Mouse (Mus musculus) thymus, postnatal 10 days (tissue): ENCODE measurements around the gene Myom1.

Source experiments
- DNase-seq, 2 experiments: peaks; one replicate each; pipeline ENCODE4 v3.0.0; 2021; ENCODE audit warnings: low spot score in 2 of 2

The Myom1 gene

DNA sequence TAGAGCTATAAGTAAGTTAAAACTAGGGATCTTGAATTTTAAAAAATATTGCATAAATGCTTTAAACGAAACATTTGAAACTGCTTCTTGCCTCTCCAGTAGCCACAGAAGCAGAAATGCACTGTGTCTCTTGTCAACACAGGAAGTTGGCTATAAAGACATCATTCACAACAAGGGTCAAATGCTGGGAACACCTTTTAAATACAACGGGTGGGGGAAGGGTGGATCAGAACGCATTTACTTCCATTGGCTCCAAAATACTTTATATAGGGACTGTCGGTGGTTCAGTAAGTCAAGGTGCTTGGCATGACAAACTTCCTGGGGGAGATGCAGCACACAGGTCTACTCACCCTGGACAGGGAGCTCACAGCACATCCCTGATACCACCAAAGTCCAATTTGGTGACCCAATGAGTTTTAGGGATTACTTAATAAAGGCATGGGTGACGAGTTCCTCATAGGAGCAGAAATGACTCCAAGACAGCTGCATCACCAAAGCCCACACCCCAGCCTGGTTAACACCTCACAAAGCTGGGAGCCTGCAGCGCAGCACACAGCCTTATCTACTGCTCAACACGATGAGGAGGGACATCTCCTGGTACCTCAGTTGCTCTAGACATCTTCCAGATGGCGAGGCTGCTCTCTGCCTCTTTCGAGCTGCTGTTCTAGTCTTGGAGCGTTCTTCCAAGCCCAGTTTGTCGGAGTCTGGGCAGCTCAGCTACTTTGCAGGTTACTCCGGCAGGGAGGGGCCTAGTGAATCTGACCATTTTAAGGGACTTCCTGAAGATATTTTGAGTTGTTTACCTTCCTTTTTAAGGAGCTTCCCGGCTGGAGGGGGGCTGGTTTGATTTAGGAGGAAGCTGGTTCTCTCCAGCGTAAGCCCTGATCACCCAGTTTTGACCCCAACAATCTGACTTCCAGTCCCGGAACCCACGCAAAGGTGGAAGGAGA, 134.2 kb downstream of the Myom1 start:
- no peak for DNase-seq

DNA sequence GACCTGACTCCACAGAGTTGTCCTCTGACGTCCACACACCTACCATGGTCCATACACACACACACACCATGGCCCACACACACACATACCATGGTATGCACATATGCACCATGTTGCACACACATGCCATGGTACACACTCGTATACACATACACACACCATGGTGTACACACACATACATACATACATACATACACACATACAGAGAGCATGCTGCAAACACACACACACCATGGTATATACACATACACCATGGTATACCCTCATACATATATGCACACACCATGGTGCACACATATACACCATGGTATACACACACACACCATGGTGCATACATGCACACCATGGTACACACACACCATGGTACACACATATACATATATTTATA, 134.9 kb downstream of the Myom1 start:
- DNase-seq, result no peak

- DNase-seq, result no peak
Measured at GRCm38 (mm10) chr17:71142068-71142467, 139.6 kb downstream of the Myom1 start.

- no peak for DNase-seq
Measured at GRCm38 (mm10) chr17:71143155-71143554, 140.7 kb downstream of the Myom1 start.

- DNase-seq, result no peak
Measured at GRCm38 (mm10) chr17:71144322-71145116, 142.1 kb downstream of the Myom1 start.

GRCm38 (mm10) chr17:71145248-71145961, 143.0 kb downstream of the Myom1 start:
- DNase-seq, result no peak

GRCm38 (mm10) chr17:71153356-71153755, 150.9 kb downstream of the Myom1 start:
- DNase-seq, result no peak

GRCm38 (mm10) chr17:71155271-71155670, 152.8 kb downstream of the Myom1 start:
- no peak for DNase-seq

DNA sequence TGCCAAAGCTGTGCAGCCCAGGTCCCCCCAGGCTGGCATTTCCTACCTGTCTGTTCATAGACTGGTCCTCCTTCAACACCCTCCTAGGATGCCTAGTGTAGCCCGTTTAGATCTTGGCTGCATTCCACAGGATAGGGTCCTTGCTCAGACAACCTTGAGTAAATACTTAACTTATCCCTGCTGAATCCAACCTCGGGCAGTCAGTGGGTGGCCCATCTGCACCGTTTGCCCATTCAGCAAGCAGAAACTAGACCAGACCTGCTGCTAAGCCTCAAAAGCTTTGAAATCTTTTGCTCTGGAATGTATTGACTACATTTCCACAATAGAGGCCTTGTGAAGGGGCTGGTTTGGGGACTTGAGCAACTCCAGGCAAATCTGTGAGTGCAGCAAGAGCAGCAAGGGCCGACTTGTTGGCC, 156.7 kb downstream of the Myom1 start:
- no peak for DNase-seq

DNA sequence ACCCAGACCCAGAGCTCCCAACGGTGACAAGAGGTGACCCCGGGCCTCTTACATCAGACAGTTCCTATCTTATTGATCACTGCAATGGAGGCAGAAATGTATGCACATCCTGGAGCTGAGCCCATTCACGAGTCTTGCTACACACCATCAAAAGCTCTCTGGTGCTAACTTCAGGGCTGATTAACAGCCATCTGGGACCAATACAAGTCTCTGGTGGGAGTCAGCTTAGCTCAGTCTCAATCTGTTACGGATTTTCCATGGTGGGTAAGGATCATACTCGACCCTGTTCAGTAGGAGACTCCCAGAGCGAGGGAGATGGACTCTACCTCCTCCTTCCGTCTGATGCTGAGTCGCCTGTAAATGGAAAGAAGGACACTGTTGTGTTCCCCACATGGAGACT, 157.3 kb downstream of the Myom1 start:
- DNase-seq, result no peak

GRCm38 (mm10) chr17:71160244-71160995, 158.0 kb downstream of the Myom1 start:
- DNase-seq, result no peak

GRCm38 (mm10) chr17:71164991-71165390, 162.6 kb downstream of the Myom1 start:
- no peak for DNase-seq

- DNase-seq, result no peak
Measured at GRCm38 (mm10) chr17:71168205-71168815, 165.9 kb downstream of the Myom1 start.

GRCm38 (mm10) chr17:71168846-71169245, 166.4 kb downstream of the Myom1 start:
- DNase-seq, result no peak

- DNase-seq, result no peak
Measured at GRCm38 (mm10) chr17:71169639-71170038, 167.2 kb downstream of the Myom1 start.

GRCm38 (mm10) chr17:71171161-71171560, 168.7 kb downstream of the Myom1 start:
- DNase-seq, result no peak
